Mouse (Mus musculus): Measurements from ENCODE around the gene Zfp786. TPM values are rescaled to one million over a fixed set of nuclear protein-coding genes. Genes with fewer than 3 reads are reported as not detected.

The Zfp786 gene
- total and polyA plus RNA-seq, 3 experiments: 1.3 to 2.0 TPM; not detected in 1

DNA sequence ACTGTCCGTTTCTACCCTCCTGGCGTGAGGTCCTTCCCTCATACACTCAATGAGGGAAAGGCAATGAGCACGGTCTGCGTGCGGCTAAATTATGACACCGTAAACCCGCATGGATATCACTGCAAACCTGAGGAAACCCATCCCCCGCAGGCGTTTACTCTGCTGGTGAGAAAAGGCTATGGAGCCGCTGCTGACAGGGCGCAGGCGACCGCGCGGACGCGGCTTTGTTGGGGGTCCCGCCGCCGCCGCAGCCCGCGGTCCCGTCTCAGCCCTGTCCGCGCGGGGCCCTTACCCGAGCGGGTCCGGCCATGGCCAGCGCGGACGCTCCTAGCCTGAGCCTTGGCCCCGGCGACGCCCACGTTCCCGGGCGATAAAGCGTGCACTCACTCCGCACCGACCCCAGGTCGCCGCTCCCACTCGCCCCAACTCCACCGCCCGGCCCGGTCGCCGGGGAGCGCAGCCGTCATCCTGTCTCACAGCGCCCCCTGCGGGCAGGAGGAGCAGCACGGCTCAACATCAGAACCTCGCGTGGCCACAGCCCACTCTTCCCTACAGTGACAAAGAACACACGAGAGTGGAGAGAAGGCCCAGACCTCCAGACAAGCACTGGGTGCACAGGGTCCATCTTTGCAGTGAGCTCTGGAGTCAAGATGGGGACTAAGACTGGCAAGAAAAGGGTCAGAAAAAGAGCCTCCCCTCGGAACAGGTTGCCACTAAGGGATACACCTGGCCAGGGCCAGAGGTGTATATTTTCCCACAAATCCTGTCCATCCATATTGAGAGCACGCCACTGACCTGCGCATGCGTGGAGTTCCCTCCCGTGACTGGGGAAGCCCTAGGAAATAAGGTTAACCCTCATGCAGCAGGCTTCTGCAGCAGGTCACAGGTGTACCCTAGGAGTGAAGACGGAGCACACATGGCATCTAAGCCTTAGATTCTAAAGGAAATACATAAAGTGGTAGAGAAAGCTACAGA, at the start of gene Zfp786 (continued):
- TF ChIP-seq USF2 (IDR thresholded peaks at IDR 0.05; ENCODE audit: borderline replicate concordance in 1 of 2, insufficient read depth in 1 of 2, low read depth in 1 of 2, low read length in 2 of 2): no peak
- TF ChIP-seq SIN3A (IDR thresholded peaks at IDR 0.05; ENCODE audit: low read length): peak; percentile 61
- TF ChIP-seq MAX (IDR thresholded peaks at IDR 0.05; ENCODE audit: low read length): peak; percentile 51; the same call in 1 of the 2 replicates
- no peak for TF ChIP-seq MAFK (IDR thresholded peaks at IDR 0.05; ENCODE audit: borderline replicate concordance, low read depth, low read length)

DNA sequence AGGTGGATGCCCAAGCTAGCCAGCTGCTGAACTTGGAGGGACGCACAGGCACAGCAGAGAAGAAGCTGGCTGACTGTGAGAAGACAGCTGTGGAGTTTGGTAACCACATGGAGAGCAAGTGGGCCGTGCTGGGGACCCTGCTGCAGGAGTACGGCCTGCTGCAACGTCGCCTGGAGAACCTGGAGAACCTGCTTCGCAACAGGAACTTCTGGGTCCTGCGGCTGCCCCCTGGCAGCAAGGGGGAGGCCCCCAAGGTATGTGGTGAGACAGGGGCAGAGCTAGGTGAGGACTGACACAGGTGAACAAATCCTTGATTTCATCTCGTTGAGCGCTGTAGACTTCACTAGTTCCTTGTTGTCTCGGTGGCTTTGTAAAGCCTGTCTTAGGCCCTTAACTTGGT, 49.5 kb upstream of the Zfp786 start:
- H3K4me3 ChIP-seq (ENCODE audit: control insufficient read depth in 1 of 2, insufficient read depth in 1 of 2, low read depth in 2 of 2, low read length in 2 of 2): no peak overlapping the region
- H3K27ac ChIP-seq (ENCODE audit: control insufficient read depth, low read depth, low read length): no peak overlapping the region
- peaks cover 7 to 17% of the 10 kb centered on the region in 2 experiments for H3K4me1 ChIP-seq (ENCODE audit: control insufficient read depth in 1 of 2, insufficient read depth in 2 of 2, low read length in 2 of 2)
- DNase-seq (ENCODE audit: low read depth, low spot score): no peak
- no peaks in the 10 kb centered on the region for H3K27me3 ChIP-seq (ENCODE audit: control insufficient read depth in 1 of 2, insufficient read depth in 2 of 2, low read length in 2 of 2)
- no peaks in the 10 kb centered on the region for H3K9me3 ChIP-seq (replicated peaks; ENCODE audit: insufficient read depth, low read length)
- H3K36me3 ChIP-seq (ENCODE audit: control insufficient read depth in 1 of 2, insufficient read depth in 2 of 2, low read length in 2 of 2): peaks cover 0 to 16% of the 10 kb centered on the region in 2 experiments; a peak in 3 of 4 replicates
- peaks cover 12% of the 10 kb centered on the region for H3K79me2 ChIP-seq (ENCODE audit: control insufficient read depth, insufficient read depth, low read length, poor library complexity)
- no peak overlapping the region for H3K9ac ChIP-seq (ENCODE audit: control insufficient read depth, low read depth, low read length, poor library complexity, severe bottlenecking)
- TF ChIP-seq ETS1 (IDR thresholded peaks at IDR 0.05; ENCODE audit: low read depth, low read length) (no peak), EP300 (IDR thresholded peaks at IDR 0.05; ENCODE audit: low read depth in 1 of 2, low read length in 2 of 2) (no peak), E2F4 (IDR thresholded peaks at IDR 0.05; ENCODE audit: borderline replicate concordance, low read depth, low read length) (no peak), ELF1 (IDR thresholded peaks at IDR 0.05; ENCODE audit: low read depth, low read length) (no peak), TAL1 (IDR thresholded peaks at IDR 0.05; ENCODE audit: low read length) (no peak), CHD1 (IDR thresholded peaks at IDR 0.05; ENCODE audit: low read depth, low read length) (no peak), RCOR1 (IDR thresholded peaks at IDR 0.05; ENCODE audit: low read depth, low read length) (no peak), GATA1 (IDR thresholded peaks at IDR 0.05; ENCODE audit: low read depth, low read length) (no peak), BHLHE40 (IDR thresholded peaks at IDR 0.05; ENCODE audit: borderline replicate concordance, low read depth, low read length) (no peak), MAZ (IDR thresholded peaks at IDR 0.05; ENCODE audit: low read depth, low read length) (no peak), POLR2A (IDR thresholded peaks at IDR 0.05; ENCODE audit: control insufficient read depth in 1 of 2, insufficient read depth in 1 of 2, low read depth in 1 of 2, low read length in 2 of 2, poor library complexity in 1 of 2) (no peak), ZC3H11A (IDR thresholded peaks at IDR 0.05; ENCODE audit: low read depth, low read length) (no peak), SMC3 (IDR thresholded peaks at IDR 0.05; ENCODE audit: low read depth, low read length) (no peak), HCFC1 (IDR thresholded peaks at IDR 0.05; ENCODE audit: low read depth, low read length) (no peak), KAT2A (conservative IDR thresholded peaks at IDR 0.05; ENCODE audit: low read depth, low read length) (no peak)

Data from MEL (cell line).